Mouse (Mus musculus): ENCODE measurements around the gene Sh3glb2. TPM values are rescaled to one million over a fixed set of nuclear protein-coding genes. Genes with fewer than 3 reads are reported as not detected.

Sh3glb2 gene
- total RNA-seq, 2 experiments from 2014 or later: 287 to 288 TPM

GRCm38 (mm10) chr2:30349196-30349595 is 9.9 kb downstream of the Sh3glb2 start:
- no peak overlapping the region for H3K27ac ChIP-seq
- DNase-seq (ENCODE audit: low spot score in 2 of 2): no peak
- no peak for TF ChIP-seq CTCF (conservative IDR thresholded peaks at IDR 0.05)
- no peak overlapping the region for H3K4me3 ChIP-seq

GRCm38 (mm10) chr2:30345971-30346676 is 13.0 kb downstream of the Sh3glb2 start:
- no peak overlapping the region; the same call in 1 of the 2 replicates for H3K27ac ChIP-seq
- no peak for DNase-seq (ENCODE audit: low spot score in 2 of 2)
- no peak for TF ChIP-seq CTCF (conservative IDR thresholded peaks at IDR 0.05)
- H3K4me3 ChIP-seq: no peak overlapping the region

GRCm38 (mm10) chr2:30343601-30344137 is 15.5 kb downstream of the Sh3glb2 start:
- TF ChIP-seq CTCF (conservative IDR thresholded peaks at IDR 0.05): peak; percentile 47
- H3K27ac ChIP-seq: peak overlapping the region; percentile 66
- DNase-seq (ENCODE audit: low spot score in 2 of 2): no peak

GRCm38 (mm10) chr2:30342544-30342943 is 16.6 kb downstream of the Sh3glb2 start:
- no peak for TF ChIP-seq CTCF (conservative IDR thresholded peaks at IDR 0.05)
- 0 out of 2 replicates have a peak overlapping the region, but pooled peaks have one; percentile 66 for H3K27ac ChIP-seq

More at GRCm38 (mm10) chr2:30343601-30344137, 15.5 kb downstream of the Sh3glb2 start:
- no peak overlapping the region for H3K4me3 ChIP-seq

GRCm38 (mm10) chr2:30342061-30342460 is 17.1 kb downstream of the Sh3glb2 start:
- H3K27ac ChIP-seq: peak overlapping the region; percentile 39; the same call in 1 of the 2 replicates
- no peak for TF ChIP-seq CTCF (conservative IDR thresholded peaks at IDR 0.05)
- no peak for DNase-seq (ENCODE audit: low spot score in 2 of 2)
- H3K4me3 ChIP-seq: no peak overlapping the region

More at GRCm38 (mm10) chr2:30342544-30342943, 16.6 kb downstream of the Sh3glb2 start:
- no peak overlapping the region for H3K4me3 ChIP-seq
- DNase-seq (ENCODE audit: low spot score in 2 of 2): no peak

GRCm38 (mm10) chr2:30337179-30337578 is 22.0 kb downstream of the Sh3glb2 start:
- no peak for TF ChIP-seq CTCF (conservative IDR thresholded peaks at IDR 0.05)

GRCm38 (mm10) chr2:30336174-30336915 is 22.8 kb downstream of the Sh3glb2 start:
- DNase-seq (ENCODE audit: low spot score in 2 of 2): no peak
- peak overlapping the region; percentile 67 for H3K27ac ChIP-seq
- peak; percentile 48 for TF ChIP-seq CTCF (conservative IDR thresholded peaks at IDR 0.05)
- H3K4me3 ChIP-seq: no peak overlapping the region

More at GRCm38 (mm10) chr2:30337179-30337578, 22.0 kb downstream of the Sh3glb2 start:
- no peak for DNase-seq (ENCODE audit: low spot score in 2 of 2)
- Histone ChIP-seq H3K27ac (peak overlapping the region; percentile 67; the same call in 1 of the 2 replicates), H3K4me3 (no peak overlapping the region)

- TF ChIP-seq CTCF (conservative IDR thresholded peaks at IDR 0.05): no peak
- Histone ChIP-seq H3K27ac (no peak overlapping the region), H3K4me3 (no peak overlapping the region)
- no peak for DNase-seq (ENCODE audit: low spot score in 2 of 2)
Measured at GRCm38 (mm10) chr2:30335324-30335723, 23.8 kb downstream of the Sh3glb2 start.

- no peak for TF ChIP-seq CTCF (conservative IDR thresholded peaks at IDR 0.05)
- no peak for DNase-seq (ENCODE audit: low spot score in 2 of 2)
- Histone ChIP-seq H3K27ac (no peak overlapping the region), H3K4me3 (no peak overlapping the region)
Measured at GRCm38 (mm10) chr2:30328791-30329190, 30.3 kb downstream of the Sh3glb2 start.

- no peak for DNase-seq (ENCODE audit: low spot score in 2 of 2)
- TF ChIP-seq CTCF (conservative IDR thresholded peaks at IDR 0.05): no peak
- no peak overlapping the region for H3K4me3 ChIP-seq
- H3K27ac ChIP-seq: no peak overlapping the region
Measured at GRCm38 (mm10) chr2:30327276-30327675, 31.9 kb downstream of the Sh3glb2 start.

GRCm38 (mm10) chr2:30325296-30325695 is 33.8 kb downstream of the Sh3glb2 start:
- no peak overlapping the region for H3K27ac ChIP-seq
- no peak overlapping the region for H3K4me3 ChIP-seq
- no peak for TF ChIP-seq CTCF (conservative IDR thresholded peaks at IDR 0.05)
- no peak for DNase-seq (ENCODE audit: low spot score in 2 of 2)

GRCm38 (mm10) chr2:30323111-30323510 is 36.0 kb downstream of the Sh3glb2 start:
- Histone ChIP-seq H3K27ac (no peak overlapping the region), H3K4me3 (no peak overlapping the region)
- DNase-seq (ENCODE audit: low spot score in 2 of 2): no peak
- no peak for TF ChIP-seq CTCF (conservative IDR thresholded peaks at IDR 0.05)

GRCm38 (mm10) chr2:30319260-30319659 is 39.9 kb downstream of the Sh3glb2 start:
- no peak for DNase-seq (ENCODE audit: low spot score in 2 of 2)
- TF ChIP-seq CTCF (conservative IDR thresholded peaks at IDR 0.05): no peak
- Histone ChIP-seq H3K4me3 (no peak overlapping the region), H3K27ac (no peak overlapping the region)

Measured in layer of hippocampus, adult 2 months (tissue).